Mouse (Mus musculus): ENCODE measurements around the gene Erg28. TPM values are rescaled to one million over a fixed set of nuclear protein-coding genes. Genes with fewer than 3 reads are reported as not detected.

The Erg28 gene
- polyA plus RNA-seq, 1 experiment from 2014 or later: 111 TPM

DNA sequence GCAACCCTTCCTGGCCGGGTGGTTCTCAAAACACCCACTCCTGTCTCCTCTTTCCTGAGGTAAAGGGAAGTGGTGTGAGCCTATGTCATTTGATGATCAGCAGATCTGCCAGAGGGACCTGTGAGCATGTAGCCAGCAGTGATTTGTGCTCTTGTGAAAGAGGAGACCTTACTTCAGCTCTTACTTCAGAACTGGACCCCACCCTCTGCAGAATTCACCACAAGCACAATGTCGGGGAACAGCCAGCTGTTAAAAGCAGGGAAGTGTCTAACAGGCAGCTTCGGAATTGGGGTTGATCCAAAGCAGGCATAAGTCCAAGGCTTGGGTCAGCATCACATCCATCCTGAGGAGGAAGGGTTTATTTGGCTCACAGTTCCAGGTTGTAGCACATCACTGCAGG lies 53.0 kb downstream of the Erg28 start:
- no peak overlapping the region for H3K4me3 ChIP-seq
- WGBS: 45% methylated on average over 3 of the region's 3 CpGs
- H3K27ac ChIP-seq: no peak overlapping the region
- no peaks in the 10 kb centered on the region for H3K9me3 ChIP-seq
- H3K27me3 ChIP-seq: no peaks in the 10 kb centered on the region
- H3K36me3 ChIP-seq: no peaks in the 10 kb centered on the region
- ATAC-seq (ENCODE audit: borderline replicate concordance, extremely low read depth, low FRiP score, low TSS enrichment): no peak
- no peak overlapping the region for H3K4me2 ChIP-seq
- H3K4me1 ChIP-seq: no peaks in the 10 kb centered on the region
- H3K9ac ChIP-seq: no peak overlapping the region

DNA sequence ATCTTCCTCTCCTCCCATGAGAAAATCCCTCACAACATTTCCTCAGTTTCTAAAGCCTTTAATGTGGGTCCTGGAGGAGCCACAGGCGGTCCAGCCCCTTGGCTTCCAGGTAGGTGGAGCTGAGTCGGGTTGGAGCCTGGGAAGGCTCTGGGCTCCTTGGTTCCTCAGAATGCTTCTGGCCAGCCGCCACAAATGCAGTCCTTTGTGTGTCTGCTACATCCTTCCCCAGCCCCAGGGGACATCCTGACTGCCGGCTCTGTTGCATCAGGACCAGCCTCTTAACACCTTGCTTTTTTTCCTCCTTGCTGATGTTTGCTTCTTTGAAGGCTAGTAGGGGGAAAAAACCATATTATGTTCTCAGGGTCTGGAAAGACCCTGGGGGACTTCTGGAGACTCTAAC lies 56.6 kb downstream of the Erg28 start:
- Histone ChIP-seq H3K9ac (no peak overlapping the region), H3K4me1 (peaks cover 11% of the 10 kb centered on the region; the same call in 1 of the 2 replicates), H3K4me2 (no peak overlapping the region), H3K36me3 (no peaks in the 10 kb centered on the region), H3K27me3 (0 out of 2 replicates have a peak, but pooled peaks cover 2% of the 10 kb centered on the region), H3K27ac (no peak overlapping the region), H3K9me3 (no peaks in the 10 kb centered on the region), H3K4me3 (no peak overlapping the region)
- 52% methylated on average over 4 of the region's 4 CpGs for WGBS
- ATAC-seq (ENCODE audit: borderline replicate concordance, extremely low read depth, low FRiP score, low TSS enrichment): no peak

DNA sequence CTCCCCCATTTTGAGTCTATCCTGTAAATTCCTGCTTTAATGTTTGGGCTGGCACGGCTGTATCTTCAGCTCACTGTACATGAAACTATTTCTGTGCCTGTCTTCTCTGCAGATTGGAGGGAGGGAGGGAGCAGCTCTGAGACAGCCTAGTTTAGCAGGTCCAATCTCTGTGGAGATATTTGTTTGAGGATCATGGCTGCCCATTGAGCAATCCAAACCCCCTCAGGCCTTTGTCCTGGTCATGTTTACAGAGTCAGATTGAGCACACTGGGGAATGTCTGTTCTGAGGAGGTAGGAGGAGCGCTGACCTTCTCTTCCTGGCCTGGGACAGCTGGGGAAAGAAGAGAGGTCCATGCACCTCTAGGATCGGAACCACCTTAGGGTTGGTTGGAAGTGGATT lies 58.1 kb downstream of the Erg28 start:
- no peak overlapping the region for H3K9ac ChIP-seq
- no peak for ATAC-seq (ENCODE audit: borderline replicate concordance, extremely low read depth, low FRiP score, low TSS enrichment)
- H3K27me3 ChIP-seq: 0 out of 2 replicates have a peak, but pooled peaks cover 2% of the 10 kb centered on the region
- H3K9me3 ChIP-seq: no peaks in the 10 kb centered on the region
- no peak overlapping the region for H3K4me3 ChIP-seq
- H3K4me1 ChIP-seq: peaks cover 11% of the 10 kb centered on the region; the same call in 1 of the 2 replicates
- no peaks in the 10 kb centered on the region for H3K36me3 ChIP-seq
- H3K4me2 ChIP-seq: no peak overlapping the region
- 50% methylated on average over 3 of the region's 3 CpGs for WGBS
- H3K27ac ChIP-seq: no peak overlapping the region

Other genes starting within 250 kb of the Erg28 start
- gene Jdp2, start 225.5 kb downstream of the Erg28 start, polyA plus RNA-seq (2015; fragmentation: Nextera tagmentation; extraction: Ambion mirVana): 0.89 and 1.6 TPM in 2 replicates
- gene Batf, start 137.9 kb downstream of the Erg28 start, polyA plus RNA-seq (2015; fragmentation: Nextera tagmentation; extraction: Ambion mirVana): 2.9 and 3.8 TPM in 2 replicates
- gene Flvcr2, start 78.0 kb downstream of the Erg28 start, polyA plus RNA-seq (2015; fragmentation: Nextera tagmentation; extraction: Ambion mirVana): 3.6 and 5.1 TPM in 2 replicates
- gene Ttll5, start 109 bp upstream of the Erg28 start, polyA plus RNA-seq (2015; fragmentation: Nextera tagmentation; extraction: Ambion mirVana): 13.6 and 13.9 TPM in 2 replicates

All from lung, embryonic 15.5 days (tissue).